Mouse (Mus musculus) lung, adult 2 months (tissue): Measurements from ENCODE around the gene Lcp1.

Experiments used
- CTCF ChIP-seq: fragments of 200-500 bp; IDR thresholded peaks from 2 replicates; pipeline ENCODE4 v1.5.1; 2011; ENCODE audit warnings: mild to moderate bottlenecking, low read length, control low read depth; ENCODE audit not compliant: insufficient read depth
- POLR2A ChIP-seq: fragments of 200-500 bp; IDR thresholded peaks from 2 replicates; pipeline ENCODE4 v1.6.1; 2011; ENCODE audit warnings: low read depth, mild to moderate bottlenecking, control low read depth, low read length, borderline replicate concordance; ENCODE audit errors: extremely low read depth

- no peak for TF ChIP-seq CTCF
- TF ChIP-seq POLR2A, result no peak
Measured at GRCm38 (mm10) chr14:75219250-75219913, 88.5 kb downstream of the Lcp1 start.
